Mouse (Mus musculus): ENCODE measurements around the gene Atad5. TPM values are rescaled to one million over a fixed set of nuclear protein-coding genes. Genes with fewer than 3 reads are reported as not detected.
A peak's percentile ranks its signal among the peaks of the same experiment; 100 is the strongest.

The Atad5 gene
- polyA plus RNA-seq, 1 experiment from 2014 or later, result 9.3 TPM

DNA sequence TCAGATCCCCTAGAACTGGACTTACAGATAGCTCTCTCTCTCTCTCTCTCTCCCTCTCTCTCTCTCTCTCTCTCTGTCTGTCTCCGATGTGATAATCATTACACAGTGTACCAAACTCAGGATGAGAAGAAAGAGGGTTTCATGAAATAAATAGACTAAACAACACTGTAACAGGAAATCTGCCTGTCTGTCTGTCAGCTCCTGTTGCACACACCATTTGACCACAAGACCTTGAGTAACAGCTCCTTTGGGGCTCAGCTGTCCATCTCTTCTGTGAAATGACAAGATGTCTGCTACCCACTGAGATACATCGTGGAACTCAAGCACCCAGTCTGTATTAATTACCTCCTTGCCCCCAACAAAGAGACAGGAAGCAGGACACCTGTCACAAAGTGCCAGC lies 62.3 kb downstream of the Atad5 start:
- 53% methylated on average over 2 of the region's 2 CpGs for WGBS
- Histone ChIP-seq H3K4me2 (replicated peaks) (no peak overlapping the region), H3K27me3 (peaks cover 52% of the 10 kb centered on the region), H3K4me1 (peaks cover 8% of the 10 kb centered on the region), H3K9ac (no peak overlapping the region), H3K27ac (replicated peaks) (no peak overlapping the region), H3K36me3 (no peaks in the 10 kb centered on the region), H3K9me3 (replicated peaks) (no peaks in the 10 kb centered on the region), H3K4me3 (replicated peaks) (no peak overlapping the region)
- ATAC-seq (ENCODE audit: insufficient number of reproducible peaks, low FRiP score, low TSS enrichment, low read depth), result no peak

DNA sequence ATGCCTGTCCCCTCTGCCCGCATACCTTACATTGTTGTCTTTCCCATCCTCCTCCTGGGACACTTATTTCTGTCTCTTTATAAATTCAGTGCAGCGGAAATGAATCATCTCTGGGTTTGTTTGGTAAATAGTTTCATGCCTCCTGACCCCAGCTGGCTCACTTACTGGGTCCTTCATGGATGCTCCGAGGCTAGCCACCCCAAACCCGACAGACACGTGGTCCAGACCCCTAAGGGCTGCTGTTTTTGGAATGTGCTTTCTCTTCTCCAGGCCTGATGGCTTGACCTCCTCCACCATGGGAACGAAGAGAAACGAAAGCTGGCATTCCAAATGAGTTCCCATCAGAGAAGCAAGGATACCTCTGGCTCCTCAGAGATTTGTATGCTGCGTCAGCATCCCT lies 63.2 kb downstream of the Atad5 start:
- no peak overlapping the region for H3K27ac ChIP-seq (replicated peaks)
- no peak overlapping the region for H3K4me3 ChIP-seq (replicated peaks)
- H3K9ac ChIP-seq, result no peak overlapping the region
- peaks cover 8% of the 10 kb centered on the region for H3K4me1 ChIP-seq
- peaks cover 55% of the 10 kb centered on the region for H3K27me3 ChIP-seq
- H3K4me2 ChIP-seq (replicated peaks), result no peak overlapping the region
- WGBS, result 70% methylated on average over 8 of the region's 8 CpGs
- ATAC-seq (ENCODE audit: insufficient number of reproducible peaks, low FRiP score, low TSS enrichment, low read depth), result no peak
- H3K36me3 ChIP-seq, result no peaks in the 10 kb centered on the region
- no peaks in the 10 kb centered on the region for H3K9me3 ChIP-seq (replicated peaks)

DNA sequence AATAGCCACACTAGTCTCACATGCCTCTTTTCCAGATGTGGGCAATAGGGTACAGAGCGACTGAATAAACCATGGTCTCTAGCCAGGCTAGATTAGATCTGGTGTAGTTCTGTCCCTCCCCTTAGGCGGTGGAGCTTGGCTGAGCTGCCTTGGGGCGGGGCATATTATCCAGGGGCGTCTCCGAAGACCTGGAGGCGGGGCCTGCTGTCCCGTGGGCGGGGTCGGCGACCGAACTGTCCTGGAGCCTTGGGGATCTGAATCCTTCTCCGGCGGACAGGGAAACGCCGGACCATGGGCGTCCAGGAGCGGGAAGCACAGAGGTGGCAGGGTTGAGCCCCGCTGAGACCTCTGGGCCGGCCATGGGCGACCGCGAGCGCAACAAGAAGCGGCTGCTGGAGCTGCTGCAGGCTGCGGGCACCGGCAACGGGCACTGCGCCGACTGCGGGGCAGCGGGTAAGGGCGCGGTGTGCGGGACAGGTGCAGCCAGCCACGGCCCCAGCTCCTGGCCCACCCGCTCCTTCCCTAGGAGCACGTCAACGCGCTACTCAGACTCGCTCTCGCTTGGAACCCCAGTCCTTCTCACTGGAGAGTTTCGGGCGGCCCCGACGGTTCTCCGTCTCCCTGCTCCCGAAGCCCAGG lies 64.8 kb downstream of the Atad5 start, which contains the start of gene Adap2:
Gene Adap2 (plus strand): TSS at position 249 of the 639 bp plus-strand sequence.
- Histone ChIP-seq H3K27me3 (peaks cover 55% of the 10 kb centered on the region), H3K9ac (0 out of 2 replicates have a peak within 1 kb of the TSS, but pooled peaks have one; percentile 9), H3K36me3 (no peaks in the 10 kb centered on the region), H3K4me2 (replicated peaks) (peak within 1 kb of the TSS; percentile 83), H3K4me1 (peaks cover 8% of the 10 kb centered on the region), H3K27ac (replicated peaks) (no peak within 1 kb of the TSS), H3K4me3 (replicated peaks) (peak within 1 kb of the TSS; percentile 54), H3K9me3 (replicated peaks) (no peaks in the 10 kb centered on the region)
- ATAC-seq (ENCODE audit: insufficient number of reproducible peaks, low FRiP score, low TSS enrichment, low read depth), result peak; percentile 85
- WGBS, result under 1% methylated on average over 47 of the region's 47 CpGs

DNA sequence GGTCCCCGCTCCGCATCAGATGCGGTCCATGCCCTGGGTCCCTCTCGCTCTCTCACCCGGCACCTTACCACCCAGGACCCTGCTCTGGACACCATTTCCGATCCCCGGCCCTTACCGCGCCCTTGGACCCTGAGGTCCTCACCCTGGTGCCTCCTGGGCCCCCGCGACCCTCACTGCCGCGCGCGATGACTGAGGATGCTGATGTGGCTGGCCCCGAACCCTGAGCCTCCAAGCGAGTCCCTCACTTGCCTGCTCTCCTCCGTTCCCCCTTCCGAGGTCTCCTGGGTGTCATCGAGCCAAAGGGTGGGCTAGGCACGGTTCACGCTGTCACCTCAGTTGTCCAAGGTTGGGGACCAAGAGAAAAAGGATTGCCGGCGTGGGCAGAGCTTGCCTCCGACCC lies 65.3 kb downstream of the Atad5 start:
- Histone ChIP-seq H3K36me3 (no peaks in the 10 kb centered on the region), H3K4me2 (replicated peaks) (peak overlapping the region; percentile 83), H3K9ac (0 out of 2 replicates have a peak overlapping the region, but pooled peaks have one; percentile 9), H3K4me1 (peaks cover 8% of the 10 kb centered on the region), H3K27ac (replicated peaks) (no peak overlapping the region), H3K27me3 (peaks cover 55% of the 10 kb centered on the region), H3K4me3 (replicated peaks) (peak overlapping the region; percentile 54), H3K9me3 (replicated peaks) (no peaks in the 10 kb centered on the region)
- no peak for ATAC-seq (ENCODE audit: insufficient number of reproducible peaks, low FRiP score, low TSS enrichment, low read depth)
- WGBS, result 31% methylated on average over 25 of the region's 25 CpGs

DNA sequence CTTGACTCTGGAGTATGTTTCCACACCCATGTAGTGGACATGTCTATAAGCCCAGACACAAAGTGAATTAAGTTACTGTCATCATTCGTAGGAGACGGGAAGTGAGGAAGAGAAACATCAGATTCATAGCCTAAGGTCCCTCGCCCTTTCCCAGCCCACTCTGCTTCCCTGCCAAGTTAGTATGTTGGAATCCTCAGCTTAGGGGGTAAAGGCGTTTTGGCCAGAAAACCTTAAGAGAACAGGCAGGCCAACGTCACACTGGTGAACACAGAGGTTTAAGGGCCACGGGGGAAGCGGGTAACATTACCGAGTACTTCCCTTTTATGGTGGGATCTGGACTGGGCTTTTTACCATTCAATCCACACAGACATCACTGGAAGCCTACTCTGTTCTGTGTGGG lies 66.3 kb downstream of the Atad5 start:
- H3K9me3 ChIP-seq (replicated peaks), result no peaks in the 10 kb centered on the region
- H3K36me3 ChIP-seq, result no peaks in the 10 kb centered on the region
- H3K4me2 ChIP-seq (replicated peaks), result no peak overlapping the region
- peaks cover 52% of the 10 kb centered on the region for H3K27me3 ChIP-seq
- H3K27ac ChIP-seq (replicated peaks), result no peak overlapping the region
- no peak overlapping the region for H3K9ac ChIP-seq
- H3K4me3 ChIP-seq (replicated peaks), result no peak overlapping the region
- ATAC-seq (ENCODE audit: insufficient number of reproducible peaks, low FRiP score, low TSS enrichment, low read depth), result no peak
- peaks cover 8% of the 10 kb centered on the region for H3K4me1 ChIP-seq
- whole genome bisulfite sequencing, result 86% methylated on average over 8 of the region's 8 CpGs

DNA sequence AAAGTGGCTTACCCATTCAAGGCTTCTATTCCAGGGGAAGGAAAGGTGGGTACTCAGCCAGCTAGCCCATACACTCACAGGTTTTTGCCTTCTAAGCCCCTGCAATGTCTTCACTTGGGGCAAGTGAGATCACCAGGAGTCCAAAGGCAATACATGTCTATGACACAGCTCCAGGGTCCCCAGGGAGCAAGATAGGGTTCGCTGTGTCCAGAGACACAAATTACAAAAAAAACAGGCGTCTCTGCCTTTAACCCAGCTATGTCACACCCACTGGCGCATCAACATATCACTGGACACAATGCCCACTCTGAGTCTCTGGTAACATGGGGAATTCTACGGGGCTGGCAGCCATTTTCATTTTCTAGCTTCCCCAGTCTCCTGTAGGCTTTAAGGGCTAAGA lies 66.8 kb downstream of the Atad5 start:
- ATAC-seq (ENCODE audit: insufficient number of reproducible peaks, low FRiP score, low TSS enrichment, low read depth), result no peak
- no peak overlapping the region for H3K9ac ChIP-seq
- no peaks in the 10 kb centered on the region for H3K36me3 ChIP-seq
- H3K9me3 ChIP-seq (replicated peaks), result no peaks in the 10 kb centered on the region
- no peak overlapping the region for H3K4me3 ChIP-seq (replicated peaks)
- no peak overlapping the region for H3K27ac ChIP-seq (replicated peaks)
- H3K4me2 ChIP-seq (replicated peaks), result no peak overlapping the region
- 81% methylated on average over 4 of the region's 4 CpGs for WGBS
- H3K27me3 ChIP-seq, result peaks cover 52% of the 10 kb centered on the region
- peaks cover 8% of the 10 kb centered on the region for H3K4me1 ChIP-seq

DNA sequence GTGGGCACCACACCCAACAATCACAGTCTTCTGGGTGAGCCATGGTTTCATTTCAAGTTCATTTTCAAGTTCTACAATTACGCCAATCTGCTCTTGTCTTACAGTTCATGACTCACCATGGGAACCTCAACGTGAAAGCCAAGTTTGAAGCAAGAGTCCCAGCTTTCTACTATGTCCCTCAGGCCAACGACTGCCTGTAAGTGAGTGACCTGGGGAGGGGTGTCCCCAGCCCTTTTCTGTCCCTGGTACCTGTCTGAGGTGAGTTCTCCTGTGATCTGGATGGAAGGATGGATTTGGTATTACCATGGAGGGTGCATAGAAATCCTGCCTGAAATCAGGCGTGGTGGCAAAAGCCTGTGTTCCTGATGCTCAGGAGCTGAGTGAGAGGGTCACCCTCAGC lies 67.6 kb downstream of the Atad5 start:
- H3K27ac ChIP-seq (replicated peaks), result no peak overlapping the region
- ATAC-seq (ENCODE audit: insufficient number of reproducible peaks, low FRiP score, low TSS enrichment, low read depth), result no peak
- H3K4me1 ChIP-seq, result peaks cover 8% of the 10 kb centered on the region
- no peak overlapping the region for H3K4me3 ChIP-seq (replicated peaks)
- peaks cover 49% of the 10 kb centered on the region for H3K27me3 ChIP-seq
- WGBS, result 79% methylated on average over 4 of the region's 4 CpGs
- H3K9me3 ChIP-seq (replicated peaks), result no peaks in the 10 kb centered on the region
- no peaks in the 10 kb centered on the region for H3K36me3 ChIP-seq
- H3K4me2 ChIP-seq (replicated peaks), result no peak overlapping the region
- no peak overlapping the region for H3K9ac ChIP-seq

DNA sequence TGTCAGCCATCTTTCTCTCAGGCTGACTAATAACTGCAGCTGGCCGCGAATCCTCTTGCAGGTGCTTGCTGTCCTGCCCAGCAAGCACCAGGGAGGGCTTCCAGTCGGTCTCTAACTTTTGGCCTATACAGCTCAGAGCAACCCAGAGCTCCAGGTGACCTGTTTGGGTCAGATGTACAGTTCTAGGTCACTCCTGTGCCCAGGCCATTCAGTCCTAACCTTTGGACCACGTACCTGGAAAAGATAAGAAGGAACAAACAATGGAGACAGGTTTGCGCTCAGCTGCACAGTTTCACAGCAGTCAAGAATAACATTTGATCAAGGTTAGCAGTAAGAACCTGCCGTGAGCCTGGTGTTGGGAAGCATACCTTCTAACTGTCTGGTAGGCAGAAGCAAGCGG lies 69.8 kb downstream of the Atad5 start:
- WGBS, result 81% methylated on average over 7 of the region's 7 CpGs
- no peak overlapping the region for H3K4me3 ChIP-seq (replicated peaks)

DNA sequence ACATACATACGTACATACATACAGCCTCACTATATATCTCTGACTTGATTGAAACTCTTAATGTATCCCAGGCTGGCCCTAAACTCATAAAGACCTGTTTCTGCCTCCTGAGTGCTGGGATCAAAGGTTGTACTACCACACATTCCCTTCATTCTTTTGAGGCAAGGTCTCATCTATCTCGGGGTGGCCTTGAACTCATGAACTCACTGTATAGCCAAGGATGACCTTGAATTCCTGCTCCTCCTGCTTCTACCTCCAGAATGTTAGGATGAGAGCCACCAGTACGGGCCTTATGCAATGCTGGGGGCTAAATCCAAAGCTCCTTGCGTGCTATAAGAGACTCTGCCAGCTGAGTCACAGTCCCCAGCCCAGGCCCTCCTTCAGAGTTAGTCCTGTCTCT lies 71.8 kb downstream of the Atad5 start:
- peaks cover 7% of the 10 kb centered on the region; the same call in 1 of the 2 replicates for H3K27me3 ChIP-seq
- no peaks in the 10 kb centered on the region for H3K4me1 ChIP-seq
- H3K36me3 ChIP-seq, result no peaks in the 10 kb centered on the region
- H3K27ac ChIP-seq (replicated peaks), result no peak overlapping the region
- no peaks in the 10 kb centered on the region for H3K9me3 ChIP-seq (replicated peaks)
- no peak overlapping the region for H3K4me3 ChIP-seq (replicated peaks)
- no peak for ATAC-seq (ENCODE audit: insufficient number of reproducible peaks, low FRiP score, low TSS enrichment, low read depth)
- 77% methylated on average over 4 of the region's 4 CpGs for WGBS
- no peak overlapping the region for H3K9ac ChIP-seq
- H3K4me2 ChIP-seq (replicated peaks), result no peak overlapping the region

More for the DNA sequence above, 69.8 kb downstream of the Atad5 start:
- H3K27ac ChIP-seq (replicated peaks), result no peak overlapping the region
- ATAC-seq (ENCODE audit: insufficient number of reproducible peaks, low FRiP score, low TSS enrichment, low read depth), result no peak
- no peak overlapping the region for H3K9ac ChIP-seq
- peaks cover 27% of the 10 kb centered on the region for H3K27me3 ChIP-seq
- H3K36me3 ChIP-seq, result no peaks in the 10 kb centered on the region
- no peak overlapping the region for H3K4me2 ChIP-seq (replicated peaks)
- H3K9me3 ChIP-seq (replicated peaks), result no peaks in the 10 kb centered on the region
- H3K4me1 ChIP-seq, result peaks cover 6% of the 10 kb centered on the region

DNA sequence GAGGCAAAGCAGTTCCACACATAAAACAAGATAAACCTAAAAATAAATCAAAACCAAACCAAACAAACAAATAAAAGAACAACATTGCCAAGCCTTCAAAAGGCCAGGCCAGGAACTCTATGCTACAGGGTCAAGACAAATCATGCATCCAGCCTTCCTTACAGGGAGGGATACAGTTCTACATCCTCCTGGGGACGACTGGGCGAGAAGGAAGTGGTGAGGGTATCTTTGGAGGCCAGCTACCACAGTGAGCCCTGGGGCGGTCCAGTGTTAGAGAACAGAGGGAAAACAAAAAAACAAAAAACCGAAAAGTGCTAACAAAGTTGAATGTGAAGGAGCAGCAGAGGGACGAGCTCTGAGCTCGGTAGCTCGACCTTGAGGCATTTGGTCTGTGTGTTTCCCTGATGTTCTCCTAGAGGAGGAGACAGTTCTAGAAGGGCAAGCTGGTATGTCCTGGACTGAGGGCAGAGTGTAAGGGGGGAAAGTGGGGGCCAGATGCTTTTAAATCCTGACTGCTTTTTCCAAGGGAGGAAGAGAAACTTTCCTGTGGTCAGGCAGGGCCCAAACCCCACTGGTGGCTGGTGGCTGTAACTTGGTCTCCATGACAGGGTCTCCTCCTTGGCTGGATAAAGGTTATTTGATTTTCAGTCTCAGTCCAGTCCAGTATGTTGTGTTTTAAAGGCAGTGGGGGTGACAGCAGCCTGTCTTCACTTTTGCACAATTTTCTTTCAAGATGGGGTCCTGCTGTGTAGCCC lies 74.3 kb downstream of the Atad5 start:
- Histone ChIP-seq H3K4me2 (replicated peaks) (no peak overlapping the region), H3K4me3 (replicated peaks) (no peak overlapping the region), H3K36me3 (no peaks in the 10 kb centered on the region), H3K9ac (no peak overlapping the region), H3K27me3 (no peaks in the 10 kb centered on the region), H3K27ac (replicated peaks) (no peak overlapping the region), H3K4me1 (no peaks in the 10 kb centered on the region), H3K9me3 (replicated peaks) (no peaks in the 10 kb centered on the region)
- ATAC-seq (ENCODE audit: insufficient number of reproducible peaks, low FRiP score, low TSS enrichment, low read depth), result no peak
- WGBS, result 52% methylated on average over 7 of the region's 7 CpGs

DNA sequence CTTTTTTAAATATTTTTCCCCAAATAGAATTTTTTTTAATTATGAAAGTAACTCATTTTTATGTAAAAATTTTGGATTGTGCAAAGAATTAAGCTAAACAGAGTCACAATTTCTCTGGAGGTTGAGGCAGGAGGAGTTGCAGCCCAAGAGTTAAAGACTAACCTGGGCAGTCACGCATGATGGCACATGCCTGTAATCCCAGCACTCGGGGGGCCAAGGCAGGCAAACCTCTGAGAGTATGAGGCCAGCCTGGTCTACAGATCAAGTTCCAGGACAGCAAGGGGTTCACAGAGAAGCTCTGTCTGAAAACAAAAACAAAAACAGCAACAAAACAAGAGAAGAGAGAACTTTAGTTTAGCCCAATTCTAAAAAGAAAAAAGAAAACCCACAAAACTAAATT lies 75.0 kb downstream of the Atad5 start:
- Histone ChIP-seq H3K4me3 (replicated peaks) (no peak overlapping the region), H3K4me2 (replicated peaks) (no peak overlapping the region), H3K36me3 (no peaks in the 10 kb centered on the region), H3K27ac (replicated peaks) (no peak overlapping the region), H3K9me3 (replicated peaks) (no peaks in the 10 kb centered on the region), H3K4me1 (no peaks in the 10 kb centered on the region), H3K9ac (no peak overlapping the region), H3K27me3 (no peaks in the 10 kb centered on the region)
- no peak for ATAC-seq (ENCODE audit: insufficient number of reproducible peaks, low FRiP score, low TSS enrichment, low read depth)
- WGBS, result 33% methylated on average over 2 of the region's 2 CpGs
